Mouse (Mus musculus) myocyte (in vitro differentiated cells): ENCODE results near the gene Slc35b3.

Experiments used
- CEBPB ChIP-seq: IDR thresholded peaks from 2 replicates; pipeline ENCODE4 v1.6.1; 2011; ENCODE audit warnings: mild to moderate bottlenecking, moderate library complexity; ENCODE audit not compliant: poor library complexity, insufficient read depth, severe bottlenecking
- E2F4 ChIP-seq: IDR thresholded peaks from one replicate; pipeline ENCODE4 v1.6.1; 2011; ENCODE audit warnings: mild to moderate bottlenecking, control low read depth, moderate library complexity; ENCODE audit not compliant: insufficient read depth
- MAX ChIP-seq: IDR thresholded peaks from one replicate; pipeline ENCODE4 v1.6.1; 2011; ENCODE audit warnings: low read depth, mild to moderate bottlenecking, control low read depth
- MYOD1 ChIP-seq, 3 experiments: IDR thresholded peaks; one replicate each; pipeline ENCODE4 v1.6.1; 2011; ENCODE audit warnings: control low read depth in 2 of 3, low read depth in 2 of 3, mild to moderate bottlenecking in 2 of 3, moderate library complexity in 1 of 3; ENCODE audit not compliant: insufficient read length in 2 of 3, control insufficient read depth in 1 of 3
- MYOG ChIP-seq, 3 experiments: IDR thresholded peaks; one replicate each; pipeline ENCODE4 v1.6.1; 2011; ENCODE audit warnings: control low read depth in 2 of 3, low read depth in 2 of 3, mild to moderate bottlenecking in 2 of 3; ENCODE audit not compliant: insufficient read length in 2 of 3, control insufficient read depth in 1 of 3, insufficient read depth in 1 of 3
- POLR2A ChIP-seq: IDR thresholded peaks from one replicate; pipeline ENCODE4 v1.6.1; 2011; ENCODE audit warnings: low read depth, mild to moderate bottlenecking, control low read depth, moderate library complexity; ENCODE audit not compliant: insufficient read length
- POLR2AphosphoS2 ChIP-seq: IDR thresholded peaks from one replicate; pipeline ENCODE4 v1.6.1; 2011; ENCODE audit warnings: low read depth, control low read depth; ENCODE audit not compliant: insufficient read length
- REST ChIP-seq: IDR thresholded peaks from one replicate; pipeline ENCODE4 v1.6.1; 2011; ENCODE audit warnings: mild to moderate bottlenecking, control low read depth, moderate library complexity; ENCODE audit not compliant: insufficient read depth, insufficient read length
- SRF ChIP-seq: IDR thresholded peaks from one replicate; pipeline ENCODE4 v1.6.1; 2011; ENCODE audit warnings: low read depth; ENCODE audit not compliant: control insufficient read depth, insufficient read length
- TCF12 ChIP-seq: IDR thresholded peaks from one replicate; pipeline ENCODE4 v1.6.1; 2011; ENCODE audit warnings: mild to moderate bottlenecking, control low read depth; ENCODE audit not compliant: poor library complexity, insufficient read depth, severe bottlenecking
- TCF3 ChIP-seq: IDR thresholded peaks from one replicate; pipeline ENCODE4 v1.6.1; 2011; ENCODE audit warnings: low read depth, control low read depth; ENCODE audit not compliant: insufficient read length
- USF1 ChIP-seq: IDR thresholded peaks from one replicate; pipeline ENCODE4 v1.6.1; 2011; ENCODE audit warnings: low read depth, mild to moderate bottlenecking, control low read depth, moderate library complexity

DNA sequence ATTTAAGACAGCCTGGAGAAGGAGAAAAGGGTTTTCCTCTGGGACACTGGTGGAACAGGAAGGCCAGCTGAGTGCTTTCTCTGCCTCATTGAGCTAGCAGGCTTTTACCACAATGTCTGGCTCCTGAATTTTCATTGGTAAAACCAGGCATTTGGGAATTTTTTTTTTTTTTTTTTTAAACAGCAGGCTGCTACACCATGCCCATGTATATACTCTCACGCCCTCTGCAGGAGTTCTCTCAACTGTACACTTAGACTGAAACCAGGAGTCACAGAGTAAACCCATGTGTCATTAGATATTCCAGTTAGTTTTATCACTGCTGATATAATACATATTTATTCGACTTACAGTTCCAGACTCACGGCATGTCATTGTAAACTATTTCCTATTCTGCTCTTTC lies 20.2 kb upstream of the Slc35b3 start:
- no peak for TF ChIP-seq MAX
- no peak for TF ChIP-seq SRF
- TF ChIP-seq USF1 = no peak
- no peak for TF ChIP-seq POLR2A
- no peak for TF ChIP-seq E2F4
- TF ChIP-seq TCF12 = no peak
- TF ChIP-seq REST = no peak
- TF ChIP-seq CEBPB = no peak
- no peak for TF ChIP-seq MYOG (IDR thresholded peaks at IDR 0.05; ENCODE audit: control insufficient read depth in 1 of 3, insufficient read depth in 1 of 3, insufficient read length in 2 of 3, low read depth in 2 of 3)
- TF ChIP-seq POLR2AphosphoS2 = no peak
- TF ChIP-seq MYOD1 (IDR thresholded peaks at IDR 0.05; ENCODE audit: control insufficient read depth in 1 of 3, insufficient read length in 2 of 3, low read depth in 2 of 3) = no peak
- no peak for TF ChIP-seq TCF3
